Mouse (Mus musculus): ENCODE results near the gene Rgp1.

- TF ChIP-seq CTCF (IDR thresholded peaks at IDR 0.05; ENCODE audit: low read depth, low read length) (no peak), POLR2A (IDR thresholded peaks at IDR 0.05; ENCODE audit: insufficient read depth, low read length) (no peak)
Measured at GRCm38 (mm10) chr4:43604099-43604498, 25.6 kb downstream of the Rgp1 start.

Measured in ES-Bruce4 (cell line).